Mouse (Mus musculus) embryonic facial prominence, embryonic 13.5 days (tissue): Measurements from ENCODE around the gene Olfr97. TPM values are rescaled to one million over a fixed set of nuclear protein-coding genes. Genes with fewer than 3 reads are reported as not detected.

Experiments
- ATAC-seq: fragments of 200-750 bp; cut with Nextera tagmentation; 2 replicates; pipeline ENCODE4 v1.8.0; 2017; ENCODE audit warnings: low read depth; ENCODE audit not compliant: insufficient number of reproducible peaks, insufficient read depth, low FRiP score, low TSS enrichment
- H3K27ac ChIP-seq: fragments of 300-500 bp; sonication (generic); 2 replicates; pipeline ENCODE4 v1.5.1; 2015; ENCODE audit warnings: moderate library complexity, mild to moderate bottlenecking, inconsistent platforms
- H3K27me3 ChIP-seq: fragments of 300-500 bp; sonication (generic); 2 replicates; pipeline ENCODE4 v1.6.1; 2015; ENCODE audit warnings: mild to moderate bottlenecking, inconsistent platforms
- H3K36me3 ChIP-seq: fragments of 300-500 bp; sonication (generic); 2 replicates; pipeline ENCODE4 v1.6.1; 2015; ENCODE audit warnings: mild to moderate bottlenecking, inconsistent platforms
- H3K4me1 ChIP-seq: fragments of 300-500 bp; sonication (generic); 2 replicates; pipeline ENCODE4 v1.6.1; 2015; ENCODE audit warnings: inconsistent platforms
- H3K4me2 ChIP-seq: fragments of 300-500 bp; sonication (generic); 2 replicates; pipeline ENCODE4 v1.6.1; 2015; ENCODE audit warnings: moderate library complexity, mild to moderate bottlenecking, inconsistent platforms
- H3K4me3 ChIP-seq: fragments of 300-500 bp; sonication (generic); 2 replicates; pipeline ENCODE4 v1.5.1; 2015; ENCODE audit warnings: mild to moderate bottlenecking, inconsistent platforms
- H3K9ac ChIP-seq: fragments of 300-500 bp; sonication (generic); 2 replicates; pipeline ENCODE4 v1.6.1; 2015; ENCODE audit warnings: mild to moderate bottlenecking, inconsistent platforms
- H3K9me3 ChIP-seq: fragments of 300-500 bp; sonication (generic); 2 replicates; pipeline ENCODE4 v1.6.1; 2016; ENCODE audit warnings: inconsistent platforms
- WGBS: fragments of 180-500 bp; shearing (Covaris S2); methylation state at CpG from one replicate; pipeline ENCODE4 v1.1.7; 2015; ENCODE audit warnings: mixed read lengths; 5-methylcytosine and 5-hydroxymethylcytosine counted together
- polyA plus RNA-seq: library from polyadenylated mRNA; unstranded; fragments of >200 nt; fragmentation: Nextera tagmentation; extraction: Ambion mirVana; gene quantifications from 2 replicates; pipeline ENCODE4 v1.2.1, GENCODE M21; 2015

The Olfr97 gene
- polyA plus RNA-seq, 1 experiment from 2014 or later, result not detected

DNA sequence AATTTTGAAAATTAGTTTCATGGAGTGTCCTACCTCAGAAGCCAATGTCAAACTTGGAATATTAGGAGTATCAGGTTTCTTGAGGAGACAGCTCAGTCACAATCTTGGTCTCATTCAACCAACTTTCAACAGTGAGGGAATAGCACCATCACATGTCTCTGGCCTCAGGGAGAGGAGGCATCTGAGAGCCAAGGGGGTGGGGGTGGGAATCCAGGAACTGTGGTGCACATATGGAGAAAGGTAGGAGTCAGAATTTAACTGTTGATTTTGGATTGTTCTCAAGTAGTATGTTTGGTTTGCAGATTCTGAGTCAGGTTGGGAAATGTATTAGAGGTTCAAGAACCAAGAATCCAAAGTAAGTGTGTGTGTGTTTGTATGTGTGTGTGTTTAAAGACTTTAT is 44.1 kb downstream of the Olfr97 start:
- H3K9ac ChIP-seq, result no peak overlapping the region
- H3K27me3 ChIP-seq, result peaks cover 34% of the 10 kb centered on the region
- no peak overlapping the region for H3K27ac ChIP-seq
- H3K4me3 ChIP-seq, result no peak overlapping the region
- no peak overlapping the region for H3K4me2 ChIP-seq
- H3K9me3 ChIP-seq, result no peaks in the 10 kb centered on the region
- no peaks in the 10 kb centered on the region for H3K36me3 ChIP-seq
- no peak for ATAC-seq
- H3K4me1 ChIP-seq, result peaks cover 9% of the 10 kb centered on the region; the same call in 1 of the 2 replicates

DNA sequence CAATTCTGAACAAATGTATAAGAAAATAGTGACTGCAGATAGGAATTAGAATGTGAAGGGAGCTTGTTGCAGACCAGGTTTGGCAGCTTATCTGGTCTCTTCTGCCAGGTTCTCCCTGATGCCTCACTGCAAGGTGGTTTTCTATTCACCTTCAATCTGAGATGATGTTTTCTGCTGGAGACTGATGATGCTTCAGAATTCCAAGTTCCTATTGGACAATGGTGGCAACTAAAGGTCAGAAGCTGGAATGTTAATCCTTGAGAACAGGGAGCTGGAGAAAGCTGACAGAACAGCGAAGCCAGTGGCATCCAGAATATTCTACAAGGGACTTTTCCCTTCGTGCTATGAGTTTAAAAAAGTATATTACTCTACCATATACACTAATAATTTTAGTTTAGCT is 46.4 kb downstream of the Olfr97 start:
- H3K4me2 ChIP-seq, result no peak overlapping the region
- WGBS, result 35% methylated on average over 2 of the region's 2 CpGs
- no peaks in the 10 kb centered on the region for H3K9me3 ChIP-seq
- H3K4me3 ChIP-seq, result no peak overlapping the region
- H3K27ac ChIP-seq, result no peak overlapping the region
- peaks cover 10% of the 10 kb centered on the region for H3K27me3 ChIP-seq
- H3K9ac ChIP-seq, result no peak overlapping the region
- no peaks in the 10 kb centered on the region for H3K36me3 ChIP-seq
- no peak for ATAC-seq
- H3K4me1 ChIP-seq, result no peaks in the 10 kb centered on the region

GRCm38 (mm10) chr17:37185474-37185873 is 51.7 kb downstream of the Olfr97 start:
- 41% methylated on average over 6 of the region's 6 CpGs for WGBS
- no peak overlapping the region for H3K9ac ChIP-seq
- H3K9me3 ChIP-seq, result no peaks in the 10 kb centered on the region
- H3K4me1 ChIP-seq, result no peaks in the 10 kb centered on the region
- H3K27ac ChIP-seq, result no peak overlapping the region
- no peaks in the 10 kb centered on the region; the same call in 1 of the 2 replicates for H3K27me3 ChIP-seq
- no peak for ATAC-seq
- no peak overlapping the region for H3K4me2 ChIP-seq
- no peak overlapping the region for H3K4me3 ChIP-seq
- H3K36me3 ChIP-seq, result no peaks in the 10 kb centered on the region

Other genes with a start within 250 kb of the Olfr97 start
- 1.4 TPM in 2 replicates for gene H2-M5, start 247.8 kb downstream of the Olfr97 start, polyA plus RNA-seq
- 112 and 113 TPM in 2 replicates for gene Zfp57, start 236.2 kb downstream of the Olfr97 start, polyA plus RNA-seq
- gene Mog, start 213.9 kb downstream of the Olfr97 start, polyA plus RNA-seq, result 0.30 and 0.31 TPM in 2 replicates
- gene Gabbr1, start 191.4 kb downstream of the Olfr97 start, polyA plus RNA-seq, result 15.8 and 16.1 TPM in 2 replicates
- 0.10 TPM in 1 of 2 replicates, not detected in the other for gene Olfr90, start 148.8 kb downstream of the Olfr97 start, polyA plus RNA-seq
- not detected in 2 replicates for gene Olfr91, start 139.1 kb downstream of the Olfr97 start, polyA plus RNA-seq
- gene Olfr92, start 117.2 kb downstream of the Olfr97 start, polyA plus RNA-seq, result not detected in 2 replicates
- gene Olfr93, start 75.8 kb downstream of the Olfr97 start, polyA plus RNA-seq, result not detected in 2 replicates
- not detected in 2 replicates for gene Ubd, start 43.4 kb downstream of the Olfr97 start, polyA plus RNA-seq
- not detected in 2 replicates for gene Olfr94, start 36.3 kb downstream of the Olfr97 start, polyA plus RNA-seq
- gene Olfr95, start 24.2 kb downstream of the Olfr97 start, polyA plus RNA-seq, result not detected in 2 replicates
- not detected in 2 replicates for gene Olfr96, start 17.2 kb downstream of the Olfr97 start, polyA plus RNA-seq
- gene Olfr98, start 26.4 kb upstream of the Olfr97 start, polyA plus RNA-seq, result not detected in 2 replicates
- 0.94 and 1.4 TPM in 2 replicates for gene H2-M3, start 32.9 kb upstream of the Olfr97 start, polyA plus RNA-seq
- not detected in 2 replicates for gene Olfr99, start 46.1 kb upstream of the Olfr97 start, polyA plus RNA-seq
- not detected in 2 replicates for gene Olfr101, start 67.0 kb upstream of the Olfr97 start, polyA plus RNA-seq
- not detected in 2 replicates for gene Olfr102, start 79.7 kb upstream of the Olfr97 start, polyA plus RNA-seq
- gene Olfr103, start 102.4 kb upstream of the Olfr97 start, polyA plus RNA-seq, result not detected in 2 replicates
- not detected in 2 replicates for gene Olfr104-ps, start 122.3 kb upstream of the Olfr97 start, polyA plus RNA-seq
- gene Olfr105-ps, start 141.7 kb upstream of the Olfr97 start, polyA plus RNA-seq, result not detected in 2 replicates
- not detected in 2 replicates for gene Olfr106-ps, start 153.1 kb upstream of the Olfr97 start, polyA plus RNA-seq
- gene Olfr107, start 161.9 kb upstream of the Olfr97 start, polyA plus RNA-seq, result not detected in 2 replicates
- not detected in 2 replicates for gene Olfr108, start 208.2 kb upstream of the Olfr97 start, polyA plus RNA-seq
- not detected in 2 replicates for gene Olfr109, start 221.6 kb upstream of the Olfr97 start, polyA plus RNA-seq
- gene H2-M2, start 246.2 kb upstream of the Olfr97 start, polyA plus RNA-seq, result not detected in 2 replicates